21 mouse cellular contexts compared by ENCODE assay signal in the genomic region with DNA sequence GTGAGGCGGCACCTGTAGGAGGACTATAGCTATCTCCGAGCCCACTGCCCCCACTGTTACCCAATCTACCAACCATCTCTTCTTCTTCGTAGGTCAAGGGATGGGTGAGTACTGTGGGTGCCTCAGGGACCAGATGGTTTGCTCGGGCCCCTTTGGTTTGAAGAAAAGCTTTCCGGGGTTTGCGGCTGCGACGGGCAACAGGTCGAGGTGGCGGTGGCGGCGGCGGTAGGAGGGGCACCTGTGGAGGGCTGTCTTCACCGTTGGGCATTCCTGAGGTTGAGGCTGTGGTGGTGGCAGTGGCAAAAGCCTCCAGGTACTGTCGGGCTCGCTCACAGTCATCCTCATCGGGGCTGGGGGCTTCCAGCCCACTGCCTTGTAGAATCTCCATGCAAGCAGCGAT. TPM values are rescaled to one million over a fixed set of nuclear protein-coding genes. Genes with fewer than 3 reads are reported as not detected.
"Had no signal": no experiment of that assay in that cellular context is flagged by ENCODE, and none has a peak within 500 bp of the region (broad histone marks: within the 10 kb centered on the region; RNA-seq: fewer than 3 reads in every experiment).

No protein-coding gene starts in this region.

- ATAC-seq: midbrain, embryonic 16.5 days had no signal

- H3K4me3 ChIP-seq: midbrain, embryonic 10.5 days; midbrain, embryonic 12.5 days; myocyte; neural tube, embryonic 13.5 days; neural tube, embryonic 15.5 days; stomach, embryonic 15.5 days had no signal

- H3K27me3 ChIP-seq: neural tube, embryonic 15.5 days; stomach, embryonic 15.5 days had no signal

- H3K27ac ChIP-seq: liver, embryonic 14.5 days; macrophage; midbrain, embryonic 12.5 days; neural tube, embryonic 13.5 days; neural tube, embryonic 15.5 days; stomach, embryonic 15.5 days; stomach, postnatal 0 days had no signal

- H3K9me3 ChIP-seq: midbrain, embryonic 10.5 days; midbrain, embryonic 12.5 days; neural tube, embryonic 13.5 days; neural tube, embryonic 15.5 days; stomach, embryonic 15.5 days had no signal

- H3K36me3 ChIP-seq: midbrain, embryonic 10.5 days; midbrain, embryonic 12.5 days; neural tube, embryonic 13.5 days; neural tube, embryonic 15.5 days; stomach, embryonic 15.5 days had no signal

- H3K9ac ChIP-seq: liver, embryonic 14.5 days; lung, embryonic 14.5 days; midbrain, embryonic 12.5 days; neural tube, embryonic 13.5 days; neural tube, embryonic 15.5 days; stomach, embryonic 15.5 days had no signal

- DNase-seq: lung, adult 18-20 months; lung, embryonic 14.5 days; lung, postnatal 10 days; lung, postnatal 36 days; midbrain, embryonic 14.5 days; retina, postnatal 1 day; right cerebral cortex, adult 18-20 months; thymus, adult 2 months; thymus, postnatal 36 days had no signal

RNA-seq across cellular contexts. Expression of gene Dcst1, which starts 15.7 kb away (rescaled TPM):
- total RNA-seq: megakaryocyte, adult 5-6 weeks; megakaryocyte-erythroid progenitor cell, adult 5-6 weeks had no signal

RNA-seq across cellular contexts. Expression of gene Dcst2, which starts 18.9 kb away (rescaled TPM):
- total RNA-seq: megakaryocyte, adult 5-6 weeks; megakaryocyte-erythroid progenitor cell, adult 5-6 weeks had no signal
